8 mouse cellular contexts compared by ENCODE assay signal in genomic region chr14:60559826-60560529, GRCm38 (mm10).
DNase-seq lines count a peak whose midpoint lies in the region; ATAC-seq lines count a peak whose summit lies in the region.

No protein-coding gene starts in this region.

- ATAC-seq in neutrophil, adult 5-6 weeks (ENCODE audit: extremely low read depth, insufficient number of reproducible peaks, low FRiP score, poor library complexity, severe bottlenecking): 0 out of 2 replicates have a peak, but pooled peaks have one; percentile 13
- no peak for ATAC-seq in monocyte, adult 5-6 weeks (replicated peaks; ENCODE audit: insufficient number of reproducible peaks, low FRiP score, low TSS enrichment, poor library complexity, severe bottlenecking)

- peak; percentile 28 for DNase-seq in adrenal gland, adult 2 months
- DNase-seq in adrenal gland, adult 8-10 months: no peak
- peak; percentile 34 for DNase-seq in right cerebral cortex, postnatal 4 days
- no peak for DNase-seq in right cerebral cortex, postnatal 36 days (ENCODE audit: low spot score in 2 of 2)
- DNase-seq in forelimb bud, embryonic 11.5 days (ENCODE audit: low read depth, low spot score): peak; percentile 20
- no peak for DNase-seq in frontal cortex, postnatal 36 days (ENCODE audit: low spot score in 2 of 2)

Comparison
In these comparisons a context has a peak if more than half of its experiments do, and no peak if none do; other contexts are left out.
1. DNase-seq: peak in adrenal gland, adult 2 months (single experiment), right cerebral cortex, postnatal 4 days (single experiment) and forelimb bud, embryonic 11.5 days (single experiment); none in adrenal gland, adult 8-10 months (single experiment), right cerebral cortex, postnatal 36 days (0 of 2) and frontal cortex, postnatal 36 days (0 of 2).